Mouse (Mus musculus): ENCODE measurements around the gene Pgls. TPM values are rescaled to one million over a fixed set of nuclear protein-coding genes. Genes with fewer than 3 reads are reported as not detected.
A peak's percentile ranks its signal among the peaks of the same experiment; 100 is the strongest.

Gene Pgls
- total RNA-seq, 2 experiments from 2014 or later: 92.0 to 95.5 TPM

DNA sequence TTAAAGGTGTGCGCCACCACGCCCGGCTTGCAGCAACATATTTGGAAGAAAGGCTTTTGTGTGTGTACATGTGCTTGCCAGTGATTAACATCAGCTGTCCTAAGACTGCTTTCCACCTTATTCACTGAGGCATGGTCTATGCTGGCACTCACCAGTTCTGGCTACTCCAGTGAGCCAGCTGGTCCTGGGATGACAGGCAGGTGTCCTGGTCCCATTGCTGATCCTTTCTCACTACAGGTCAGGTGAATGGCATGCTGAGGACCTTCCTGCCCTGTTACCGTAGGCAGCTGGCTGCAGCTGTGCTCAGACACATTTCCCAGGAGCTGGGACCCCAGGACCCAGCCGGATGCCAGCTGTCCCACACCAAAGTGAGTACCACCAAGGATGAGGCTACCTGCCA, 6.9 kb downstream of the Pgls start:
- DNase-seq: no peak

DNA sequence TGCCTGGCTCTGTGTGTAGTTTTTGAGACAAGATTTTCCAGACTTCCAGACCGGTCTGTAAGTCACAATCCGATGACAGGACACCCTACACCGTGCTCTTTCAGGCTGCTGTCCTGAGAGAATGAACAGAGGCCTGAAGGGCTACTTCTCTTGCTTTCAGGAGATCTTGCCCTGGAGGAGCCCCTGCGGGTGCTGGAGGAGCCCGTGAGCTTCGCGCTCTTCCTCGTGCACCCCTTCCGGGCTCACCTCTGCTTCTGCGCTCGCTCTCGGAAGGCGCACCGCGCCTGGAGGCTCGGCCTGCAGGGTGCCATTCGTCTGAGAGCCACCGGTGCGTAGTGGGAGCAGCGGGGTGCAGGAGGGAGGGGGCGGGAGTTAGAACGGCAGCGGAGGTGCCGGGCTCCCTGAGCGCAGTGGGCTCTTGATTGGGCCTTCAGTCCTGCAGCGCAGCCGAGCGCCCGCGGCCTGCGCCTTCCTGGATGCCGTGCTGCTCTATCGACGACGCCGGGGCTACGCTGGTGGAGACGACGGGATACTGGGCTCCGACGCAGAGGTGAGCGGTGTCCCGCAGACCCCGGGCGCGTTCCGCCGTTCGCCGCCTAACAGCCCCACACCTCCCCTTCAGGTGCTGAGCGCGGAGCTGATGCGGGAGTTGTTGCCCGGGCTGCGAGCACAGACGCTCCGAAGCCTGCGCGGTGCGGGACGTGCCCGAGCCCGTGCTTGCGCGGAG, 10.1 kb downstream of the Pgls start:
- no peak for DNase-seq

DNA sequence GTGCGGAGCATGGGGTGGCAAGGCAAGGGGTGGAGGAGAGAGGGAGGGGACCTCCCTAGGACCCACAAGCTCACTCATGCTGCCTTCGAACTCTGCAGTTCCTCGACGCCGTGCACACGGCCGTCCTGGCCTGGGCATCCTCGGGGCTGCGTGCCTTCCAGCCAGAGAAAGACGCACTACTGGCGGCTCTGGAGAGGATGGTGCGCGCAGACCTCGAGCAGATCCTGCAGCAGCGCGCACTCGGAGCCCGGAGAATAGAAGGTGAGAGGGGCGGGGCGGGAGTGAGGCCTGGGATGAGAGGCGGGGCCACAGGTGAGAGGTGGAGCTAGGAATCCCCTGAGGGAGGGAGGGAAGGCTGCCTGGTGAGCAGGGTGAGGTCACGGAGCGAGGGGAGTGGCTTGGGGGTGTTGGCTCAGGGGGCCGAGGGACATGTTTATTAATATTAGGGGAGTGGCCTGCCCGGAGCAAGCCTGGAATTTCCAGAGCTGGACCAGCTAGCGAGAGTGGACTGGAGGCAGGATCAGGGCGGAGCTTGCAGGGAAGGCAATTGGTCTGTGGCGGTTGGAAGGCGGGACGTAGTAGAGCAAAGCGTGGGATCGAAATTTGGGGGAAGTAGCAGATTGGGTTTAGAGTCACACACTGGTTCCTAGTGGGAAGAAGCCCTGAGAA, 10.8 kb downstream of the Pgls start:
- peak; percentile 73 for DNase-seq

- DNase-seq: no peak
These were observed 12.0 kb downstream of the Pgls start for GRCm38 (mm10) chr8:71604021-71604420.

DNA sequence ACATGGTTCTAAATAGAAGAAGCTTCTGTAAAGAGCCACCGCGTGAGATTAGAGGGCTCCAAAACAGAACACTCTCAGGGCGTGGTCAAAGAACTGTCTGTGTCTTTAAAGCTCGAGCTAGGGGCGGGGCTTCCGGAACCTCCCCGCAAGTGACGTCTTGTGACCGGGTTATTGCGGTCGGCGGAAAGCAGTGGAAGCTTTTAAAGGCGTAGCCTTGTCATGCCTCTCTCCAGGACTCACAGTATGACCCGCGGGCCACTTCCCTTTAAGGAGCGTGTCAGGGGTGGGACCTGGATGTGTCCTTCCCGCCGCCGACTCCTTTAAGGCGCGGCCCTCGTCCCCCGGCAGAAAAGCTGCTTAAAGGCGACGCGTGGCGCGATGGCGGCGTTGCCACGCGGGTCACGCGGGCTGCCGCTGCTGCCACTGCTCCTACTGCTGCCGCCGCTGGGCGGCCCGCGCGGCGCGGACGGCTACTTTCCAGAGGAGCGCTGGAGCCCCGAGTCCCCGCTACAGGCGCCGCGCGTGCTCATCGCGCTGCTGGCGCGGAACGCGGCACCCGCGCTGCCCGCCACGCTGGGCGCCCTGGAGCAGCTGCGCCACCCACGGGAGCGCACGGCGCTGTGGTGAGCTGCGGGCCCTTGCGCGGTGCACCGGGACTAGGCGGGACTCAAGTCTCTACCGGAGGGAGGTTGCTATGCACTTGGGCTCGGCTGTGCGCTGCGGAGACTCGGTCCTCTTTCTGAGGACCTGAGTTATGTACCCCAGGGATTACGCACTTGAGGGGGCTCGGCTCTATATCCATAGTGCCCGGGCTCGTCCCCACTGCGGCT, 19.1 kb downstream of the Pgls start, which contains the start of gene Colgalt1:
Colgalt1 (plus strand) TSS at position 177 of the 830 bp plus-strand sequence.
- DNase-seq: peak; percentile 96

- no peak for DNase-seq
These were observed 20.2 kb downstream of the Pgls start for GRCm38 (mm10) chr8:71612141-71612540.

GRCm38 (mm10) chr8:71613418-71613817, 21.4 kb downstream of the Pgls start:
- DNase-seq: no peak

DNA sequence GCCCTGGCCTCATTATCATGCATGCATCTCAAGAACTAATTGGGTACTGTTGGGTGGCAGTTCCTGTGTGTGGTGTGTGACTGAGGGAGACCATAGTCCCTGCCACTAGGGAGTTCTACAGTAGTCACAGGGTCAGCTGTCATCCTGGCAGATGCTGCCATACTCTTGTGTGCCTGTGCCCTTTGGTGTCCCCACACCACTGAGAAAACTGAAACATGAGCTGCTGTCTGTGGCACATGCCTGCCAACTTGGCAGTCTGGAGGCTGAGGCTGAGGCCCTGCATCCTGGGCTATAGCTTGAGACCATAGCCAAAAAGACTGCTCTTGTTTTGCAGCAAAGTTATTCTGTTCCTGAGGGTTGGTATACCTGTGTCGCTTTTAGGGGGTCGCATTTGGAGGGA, 27.8 kb downstream of the Pgls start:
- DNase-seq: no peak

- no peak for DNase-seq
These were observed 33.1 kb downstream of the Pgls start for GRCm38 (mm10) chr8:71625088-71625487.

GRCm38 (mm10) chr8:71626753-71627152, 34.8 kb downstream of the Pgls start:
- DNase-seq: no peak

- DNase-seq: peak; percentile 34
These were observed 35.5 kb downstream of the Pgls start for GRCm38 (mm10) chr8:71627265-71628099.

DNA sequence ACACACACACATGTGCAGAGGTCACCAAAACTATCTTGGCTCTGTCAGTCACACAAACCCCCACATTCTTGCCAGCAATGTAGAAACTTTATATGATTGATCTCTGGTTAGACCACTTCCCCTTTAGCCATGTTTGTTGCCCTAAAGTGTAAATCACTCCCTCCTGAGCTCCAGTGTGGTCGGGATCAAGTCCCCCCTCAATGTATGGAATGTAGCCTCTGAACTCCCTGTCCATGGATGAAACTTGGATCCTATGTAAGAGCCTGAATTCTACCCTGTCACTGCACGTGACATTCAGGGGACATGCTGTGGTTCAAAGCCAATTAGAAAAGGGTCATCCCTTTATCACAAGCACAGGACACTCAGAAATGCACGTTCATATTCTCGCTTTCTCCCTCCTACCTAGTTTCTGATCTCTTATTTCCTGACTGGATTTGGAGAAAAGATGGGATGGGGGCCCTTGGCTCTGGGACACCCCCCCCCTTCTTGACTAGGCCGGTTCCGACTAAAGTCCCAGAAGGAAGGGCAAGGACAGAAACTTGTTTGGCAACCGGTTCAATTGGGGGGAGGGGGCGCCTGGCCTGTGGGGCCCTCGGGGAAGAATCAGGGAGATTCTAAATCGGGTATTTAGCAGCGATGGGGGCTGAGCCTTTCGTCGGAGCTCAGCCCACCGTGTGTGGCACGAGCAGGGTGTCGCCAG, 36.6 kb downstream of the Pgls start:
- DNase-seq: no peak

GRCm38 (mm10) chr8:71629096-71629697, 37.2 kb downstream of the Pgls start:
- peak; percentile 94 for DNase-seq

GRCm38 (mm10) chr8:71629781-71630212, 37.8 kb downstream of the Pgls start:
- peak; percentile 50 for DNase-seq

DNA sequence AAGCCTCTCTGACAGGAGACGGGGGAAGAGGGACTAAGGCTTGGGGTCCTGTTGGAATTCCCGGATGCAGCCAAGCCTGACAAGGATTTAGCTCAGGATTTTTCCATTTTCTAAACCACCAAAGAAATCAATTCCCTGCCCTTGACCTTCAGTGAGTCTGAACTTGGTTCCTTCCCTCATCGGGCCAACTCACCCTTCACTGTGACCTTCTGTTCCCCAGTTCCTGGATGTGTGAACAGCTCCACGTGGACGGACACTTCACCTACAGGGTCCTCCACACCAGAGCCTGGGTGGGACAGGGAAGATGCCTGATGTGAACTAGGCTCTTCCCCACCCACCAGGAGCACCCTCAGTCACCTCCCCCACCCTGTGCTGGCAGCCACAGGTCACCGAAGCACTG, 38.8 kb downstream of the Pgls start:
- no peak for DNase-seq

- no peak for DNase-seq
These were observed 39.9 kb downstream of the Pgls start for GRCm38 (mm10) chr8:71631897-71632296.

DNA sequence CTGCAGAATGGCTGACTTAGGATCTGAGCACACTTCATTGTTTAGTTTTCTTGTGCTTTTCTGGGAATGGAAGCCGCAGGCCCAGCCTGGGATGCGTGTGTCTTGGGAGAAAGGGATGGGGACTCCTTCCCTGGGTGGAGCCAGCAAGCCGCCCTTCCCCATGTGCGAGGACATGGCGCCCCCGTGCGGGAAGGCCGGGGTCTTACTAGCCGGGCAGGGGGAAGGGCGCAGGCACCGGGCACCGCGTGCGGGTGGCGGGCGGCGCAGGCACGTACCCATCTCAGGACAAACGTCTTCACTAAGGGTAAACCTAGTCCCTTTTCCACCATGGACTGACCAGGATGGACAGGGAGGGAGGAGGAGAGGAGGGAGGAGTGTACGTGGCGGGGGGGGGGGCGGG, 41.2 kb downstream of the Pgls start:
- DNase-seq: peak; percentile 66

- DNase-seq: peak; percentile 52
These were observed 42.1 kb downstream of the Pgls start for GRCm38 (mm10) chr8:71633981-71634667.

DNA sequence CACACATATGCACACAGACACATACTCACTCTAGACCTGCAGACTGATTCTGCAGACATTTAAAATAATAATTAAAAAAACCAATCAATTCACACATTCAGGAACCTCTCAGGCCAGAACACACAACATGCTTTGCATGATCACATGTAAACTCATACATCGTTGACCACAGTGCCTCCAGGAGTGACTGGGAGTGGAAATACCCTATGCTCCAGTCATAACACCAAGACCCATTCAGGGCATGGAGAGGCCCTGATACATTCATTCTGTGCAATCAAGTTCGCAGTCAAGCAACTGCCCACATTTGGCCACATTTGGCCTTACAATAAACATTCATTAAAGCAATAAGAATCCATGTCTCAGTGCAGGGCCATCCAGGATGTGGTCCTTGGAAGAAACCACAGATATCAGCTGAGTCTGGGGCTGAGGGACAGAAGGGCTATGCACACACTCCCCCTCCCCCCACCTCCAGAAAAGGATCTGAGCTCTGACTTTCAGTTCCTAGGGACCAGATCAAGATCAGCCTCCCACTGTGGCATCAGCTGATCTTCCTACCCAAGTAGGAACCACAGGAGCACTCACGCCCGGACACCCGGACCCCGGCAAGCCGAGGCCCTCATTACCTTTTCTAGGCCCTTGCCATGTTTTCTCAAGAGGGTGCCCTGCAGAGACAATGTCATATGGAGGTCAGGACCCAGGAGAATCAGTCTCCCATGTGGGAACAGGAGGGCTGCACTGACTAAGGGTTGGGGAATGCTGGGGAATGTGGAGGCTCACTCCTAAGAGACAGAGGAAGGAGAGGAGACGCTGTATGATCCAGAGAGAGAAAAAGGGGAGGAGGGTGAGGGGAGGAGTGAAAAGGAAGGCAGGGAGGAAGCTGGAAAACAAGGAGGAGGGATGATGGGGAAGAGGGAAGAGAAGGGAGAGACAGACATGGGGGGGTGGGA, 45.4 kb downstream of the Pgls start:
- DNase-seq: no peak
